Mouse (Mus musculus) liver, embryonic 14.5 days (tissue): ENCODE measurements around the gene Cadm4. TPM values are rescaled to one million over a fixed set of nuclear protein-coding genes. Genes with fewer than 3 reads are reported as not detected.

Experiments used
- ATAC-seq: fragments of 200-750 bp; cut with Nextera tagmentation; 2 replicates; pipeline ENCODE4 v1.8.0; 2017; ENCODE audit warnings: moderate number of reproducible peaks, mild to moderate bottlenecking, moderate library complexity; ENCODE audit not compliant: insufficient read depth
- DNase-seq, 3 experiments: peaks; one replicate each; pipeline ENCODE4 v3.0.0-alpha.2; 2012 to 2013; ENCODE audit warnings: low read depth in 3 of 3, low spot score in 3 of 3
- H3K27ac ChIP-seq: fragments of 300-500 bp; sonication (generic); 2 replicates; pipeline ENCODE4 v1.5.1; 2014; ENCODE audit warnings: moderate library complexity, mild to moderate bottlenecking, control low read depth, inconsistent platforms
- H3K27me3 ChIP-seq: fragments of 300-500 bp; sonication (generic); 2 replicates; pipeline ENCODE4 v1.6.1; 2014; ENCODE audit warnings: mild to moderate bottlenecking, low read length, moderate library complexity; ENCODE audit not compliant: control insufficient read depth, insufficient read depth
- H3K36me3 ChIP-seq: fragments of 300-500 bp; sonication (generic); replicated peaks from 2 replicates; pipeline ENCODE4 v1.6.1; 2014; ENCODE audit warnings: low read depth; ENCODE audit not compliant: control insufficient read depth, insufficient read depth
- H3K4me1 ChIP-seq, 2 experiments: fragments of 200-500 bp in 1 of 2; fragments of 300-500 bp in 1 of 2; sonication (generic) in 1 of 2; replicated peaks; 2 replicates each; pipeline ENCODE4 v1.6.1; 2012 to 2014; ENCODE audit warnings: antibody characterized with exemption in 1 of 2, inconsistent platforms in 1 of 2, low read length in 1 of 2; ENCODE audit not compliant: control insufficient read depth in 2 of 2, insufficient read depth in 2 of 2
- H3K4me2 ChIP-seq: fragments of 300-500 bp; sonication (generic); 2 replicates; pipeline ENCODE4 v1.6.1; 2014; ENCODE audit warnings: low read depth, mild to moderate bottlenecking, control low read depth, moderate library complexity
- H3K4me3 ChIP-seq, 2 experiments: fragments of 200-500 bp in 1 of 2; fragments of 300-500 bp in 1 of 2; sonication (generic) in 1 of 2; 2 replicates each; pipeline ENCODE4 v1.5.1; 2012 to 2014; ENCODE audit warnings: low read depth in 2 of 2, low read length in 2 of 2, mild to moderate bottlenecking in 2 of 2, control low read depth in 1 of 2, inconsistent platforms in 1 of 2, moderate library complexity in 1 of 2; ENCODE audit not compliant: insufficient read depth in 1 of 2
- H3K9ac ChIP-seq: fragments of 300-500 bp; sonication (generic); replicated peaks from 2 replicates; pipeline ENCODE4 v1.6.1; 2014; ENCODE audit warnings: mild to moderate bottlenecking, control low read depth, moderate library complexity
- H3K9me3 ChIP-seq: fragments of 300-500 bp; sonication (generic); 2 replicates; pipeline ENCODE4 v1.6.1; 2016; ENCODE audit warnings: low read length, mixed read lengths; ENCODE audit not compliant: control insufficient read depth
- CTCF ChIP-seq: IDR thresholded peaks from 2 replicates; pipeline ENCODE4 v1.5.1; 2016; ENCODE audit warnings: antibody characterized with exemption, low read depth, control low read depth
- EP300 ChIP-seq: IDR thresholded peaks from 2 replicates; pipeline ENCODE4 v1.6.1; 2016; ENCODE audit warnings: antibody characterized with exemption, low read depth
- WGBS: fragments of 180-500 bp; shearing (Covaris S2); extraction: QIAGEN DNeasy Blood & Tissue Kit; methylation state at CpG from one replicate; pipeline ENCODE4 v1.1.7; 2014; ENCODE audit not compliant: insufficient replicate concordance; 5-methylcytosine and 5-hydroxymethylcytosine counted together
- polyA plus RNA-seq, 2 experiments: library from polyadenylated mRNA; depleted of rRNA in 1 of 2; stranded (reverse) in 1 of 2; unstranded in 1 of 2; fragments of >200 nt; fragmentation: Nextera tagmentation in 1 of 2; extraction: Ambion mirVana in 1 of 2; gene quantifications; 2 replicates each; pipeline versions ENCODE4 v1.2.1 to v1.2.3; 2012 to 2014

Gene Cadm4
- polyA plus RNA-seq, 2 experiments = 0.05 to 0.48 TPM

DNA sequence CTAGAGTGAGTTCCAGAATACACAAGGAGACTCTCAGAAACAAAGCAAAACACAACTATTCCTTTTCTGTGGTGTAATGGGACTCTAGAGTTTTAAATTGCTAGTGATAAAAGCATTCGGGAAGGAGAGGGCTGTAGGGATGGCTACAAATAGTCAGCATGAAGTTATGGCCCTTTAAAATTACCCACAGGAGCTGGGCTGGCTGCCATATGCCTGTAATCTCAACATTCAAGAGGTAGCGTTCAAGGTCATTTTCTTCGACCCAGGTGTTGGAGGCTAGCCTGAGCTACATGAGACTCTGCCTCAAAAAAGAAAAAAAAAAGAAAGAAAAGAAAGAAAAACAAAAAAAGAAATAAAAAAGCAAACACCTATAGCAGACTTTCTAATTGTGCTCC, 24.2 kb downstream of the Cadm4 start:
- 39% methylated on average over 3 of the region's 3 CpGs for WGBS
- Histone ChIP-seq H3K4me3 (peak overlapping the region in 1 of 2 experiments; percentile 66; a peak in 1 of 4 replicates), H3K4me1 (peaks cover 0 to 10% of the 10 kb centered on the region in 2 experiments; a peak in 3 of 4 replicates), H3K36me3 (no peaks in the 10 kb centered on the region), H3K9me3 (no peaks in the 10 kb centered on the region), H3K27ac (no peak overlapping the region), H3K4me2 (peak overlapping the region; percentile 93), H3K9ac (no peak overlapping the region), H3K27me3 (peaks cover 16% of the 10 kb centered on the region)
- DNase-seq (no peak), ATAC-seq (no peak)
- TF ChIP-seq CTCF (no peak), EP300 (no peak)

DNA sequence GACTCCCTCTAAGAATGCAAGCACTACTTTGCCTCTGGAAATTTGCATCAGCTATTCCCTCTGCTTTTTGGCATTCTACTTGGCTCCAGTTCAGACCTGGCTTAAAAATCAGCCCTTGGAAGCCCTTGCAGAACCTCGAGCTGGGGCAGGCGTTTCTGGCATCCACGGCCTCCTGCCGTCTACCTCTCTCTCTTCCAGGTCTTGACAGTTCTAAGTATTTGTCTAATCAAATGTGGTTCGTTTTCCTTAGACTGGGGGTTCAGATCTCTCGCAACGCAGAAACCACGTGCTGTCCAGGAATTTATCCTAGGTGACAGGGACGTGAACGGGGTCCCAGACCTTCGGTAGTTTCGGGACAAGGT, 24.6 kb downstream of the Cadm4 start:
- H3K27me3 ChIP-seq = peaks cover 14% of the 10 kb centered on the region
- H3K27ac ChIP-seq = no peak overlapping the region
- H3K4me1 ChIP-seq = peaks cover 0 to 10% of the 10 kb centered on the region in 2 experiments; a peak in 3 of 4 replicates
- H3K4me3 ChIP-seq = peak overlapping the region; percentile 66 to 81
- peak overlapping the region; percentile 75 for H3K9ac ChIP-seq
- ATAC-seq = no peak
- DNase-seq = no peak
- WGBS = 3% methylated on average over 12 of the region's 12 CpGs
- no peaks in the 10 kb centered on the region for H3K9me3 ChIP-seq
- H3K36me3 ChIP-seq = no peaks in the 10 kb centered on the region
- H3K4me2 ChIP-seq = peak overlapping the region; percentile 93
- TF ChIP-seq EP300 = no peak
- TF ChIP-seq CTCF = no peak

DNA sequence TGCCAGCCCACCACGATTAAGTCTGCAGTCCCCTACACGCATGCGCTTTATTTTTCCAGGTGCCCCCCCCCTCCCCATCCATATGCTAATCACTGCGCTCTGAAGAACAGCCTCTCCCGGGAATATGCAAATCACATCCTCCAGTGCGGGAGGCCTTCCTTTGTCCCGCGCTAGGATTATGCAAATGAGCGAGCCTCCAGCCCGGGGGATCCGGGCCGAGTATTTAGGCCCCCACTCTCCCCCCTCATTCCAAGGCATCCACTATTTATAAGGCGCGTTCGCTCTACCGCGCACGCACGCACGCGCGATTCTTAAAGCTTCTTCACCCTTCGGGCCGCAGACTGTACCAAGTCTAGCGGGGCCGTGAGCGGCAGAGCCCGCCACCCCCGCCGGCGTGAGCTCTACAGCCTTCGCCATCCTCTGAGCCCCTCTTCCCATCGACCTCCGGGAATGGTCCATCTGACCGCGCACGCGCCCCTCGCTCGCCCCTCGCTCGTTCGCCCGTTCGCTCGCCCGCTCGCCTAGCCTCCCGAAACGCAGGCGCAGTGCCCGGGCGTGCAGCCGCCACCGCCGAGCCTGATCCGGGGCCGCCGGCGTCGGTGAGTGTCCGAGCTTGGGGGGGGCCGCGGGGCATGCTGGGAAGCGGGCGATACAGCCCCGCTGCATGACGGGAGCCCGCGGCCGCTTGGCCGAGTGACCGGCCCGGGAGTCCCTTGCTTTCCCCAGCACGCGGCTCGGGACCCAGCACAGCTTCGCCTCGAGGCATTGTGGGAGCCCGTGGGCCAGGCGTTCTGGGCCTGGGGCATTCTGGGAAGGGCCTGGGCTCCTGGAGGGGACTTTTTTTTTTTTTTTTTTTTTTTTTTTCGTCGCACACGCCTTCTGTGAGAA, 25.3 kb downstream of the Cadm4 start, which contains the start of gene Zfp428:
Zfp428 (plus strand) TSS at position 169 of the 888 bp plus-strand sequence.
- H3K9me3 ChIP-seq = no peaks in the 10 kb centered on the region
- no peaks in the 10 kb centered on the region for H3K36me3 ChIP-seq
- DNase-seq (peak; percentile 50 to 55 (median 53)), ATAC-seq (peak; percentile 83)
- peak within 1 kb of the TSS; percentile 93 for H3K4me2 ChIP-seq
- WGBS = under 1% methylated on average over 84 of the region's 84 CpGs
- H3K9ac ChIP-seq = peak within 1 kb of the TSS; percentile 75
- H3K4me3 ChIP-seq = peak within 1 kb of the TSS; percentile 66 to 81
- H3K4me1 ChIP-seq = peaks cover 0 to 10% of the 10 kb centered on the region in 2 experiments; a peak in 3 of 4 replicates
- no peak for TF ChIP-seq EP300
- no peak for TF ChIP-seq CTCF
- no peak within 1 kb of the TSS for H3K27ac ChIP-seq
- peaks cover 12% of the 10 kb centered on the region for H3K27me3 ChIP-seq

DNA sequence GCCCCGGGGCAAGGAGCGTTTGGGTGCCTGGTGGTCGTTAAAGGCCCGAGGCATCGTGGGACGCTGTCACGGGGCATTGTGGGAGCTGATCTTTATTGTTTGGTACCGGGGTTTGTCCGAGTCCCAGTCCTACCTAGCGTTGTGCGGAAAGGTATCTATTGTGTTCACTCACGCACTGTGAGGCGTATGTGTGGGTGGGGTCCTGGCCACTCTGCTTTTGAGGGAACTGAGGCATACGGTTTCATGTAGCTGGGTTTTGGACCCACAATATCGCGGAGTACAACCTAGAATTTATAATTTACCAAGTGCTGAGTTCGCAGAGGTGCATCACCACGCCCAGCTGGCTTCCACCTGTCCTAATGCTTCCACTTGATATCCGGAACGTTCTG, 25.9 kb downstream of the Cadm4 start:
- no peaks in the 10 kb centered on the region for H3K36me3 ChIP-seq
- H3K27me3 ChIP-seq = peaks cover 12% of the 10 kb centered on the region; the same call in 1 of the 2 replicates
- no peak overlapping the region for H3K27ac ChIP-seq
- TF ChIP-seq EP300 = no peak
- TF ChIP-seq CTCF = no peak
- H3K4me1 ChIP-seq = peaks cover 0 to 10% of the 10 kb centered on the region in 2 experiments; a peak in 3 of 4 replicates
- no peak for DNase-seq
- H3K9ac ChIP-seq = peak overlapping the region; percentile 75
- H3K4me3 ChIP-seq = peak overlapping the region; percentile 66 to 81
- 2% methylated on average over 20 of the region's 20 CpGs for WGBS
- H3K9me3 ChIP-seq = no peaks in the 10 kb centered on the region
- ATAC-seq = no peak
- peak overlapping the region; percentile 93 for H3K4me2 ChIP-seq

DNA sequence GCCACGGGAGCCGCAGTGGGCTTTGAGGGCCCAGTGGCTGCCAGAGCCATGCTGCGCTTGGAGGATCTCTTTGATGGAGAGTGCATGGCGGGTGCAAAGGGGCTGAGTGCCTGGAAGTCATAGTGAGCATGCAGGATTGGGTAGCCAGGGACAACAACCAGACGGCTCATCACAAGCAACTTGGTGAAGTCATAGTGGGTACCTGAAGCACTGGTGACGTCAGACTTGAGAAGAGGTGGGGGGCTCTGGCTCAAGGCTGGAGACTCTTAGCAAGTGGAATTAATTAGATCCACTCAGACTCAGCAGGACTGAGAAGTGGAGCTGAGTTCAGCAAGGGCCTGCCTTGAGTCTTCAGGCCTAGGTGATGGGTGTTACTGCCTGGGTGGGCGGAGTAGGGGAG, 30.5 kb downstream of the Cadm4 start, which contains the start of gene AC161166.1:
AC161166.1 (minus strand) TSS at position 101 of the 400 bp plus-strand sequence.
- H3K27me3 ChIP-seq = no peaks in the 10 kb centered on the region
- H3K9ac ChIP-seq = no peak within 1 kb of the TSS
- H3K9me3 ChIP-seq = no peaks in the 10 kb centered on the region
- H3K4me2 ChIP-seq = no peak within 1 kb of the TSS
- no peak within 1 kb of the TSS for H3K4me3 ChIP-seq
- H3K27ac ChIP-seq = no peak within 1 kb of the TSS
- H3K36me3 ChIP-seq = no peaks in the 10 kb centered on the region
- WGBS = 66% methylated on average over 7 of the region's 7 CpGs
- ATAC-seq = no peak
- TF ChIP-seq EP300 = no peak
- TF ChIP-seq CTCF = no peak
- H3K4me1 ChIP-seq = peaks cover 0 to 4% of the 10 kb centered on the region in 2 experiments; a peak in 3 of 4 replicates
- DNase-seq = no peak
